Mouse (Mus musculus) 416B (cell line): ENCODE results near the gene Gm10142.
A peak's percentile ranks its signal among the peaks of the same experiment; 100 is the strongest.
"Not testable (repeated sequence)": the region's sequence is repeated elsewhere in the genome, so short reads cannot be mapped to it uniquely, and the experiment has no call there.

Source experiments
- DNase-seq: peaks from one replicate; pipeline ENCODE4 v3.0.0; 2011; ENCODE audit warnings: low read depth

Gene Gm10142

GRCm38 (mm10) chr10:77715507-77715906 is at the start of gene Gm10142:
Gm10142 (plus strand) TSS chr10:77715807.
- DNase-seq: no peak

- DNase-seq: no peak
These were observed 49.3 kb upstream of the Gm10142 start for GRCm38 (mm10) chr10:77666342-77666741.

GRCm38 (mm10) chr10:77667402-77667801 is 48.2 kb upstream of the Gm10142 start:
- no peak for DNase-seq

- DNase-seq: no peak
These were observed 44.9 kb upstream of the Gm10142 start for GRCm38 (mm10) chr10:77670710-77671109.

GRCm38 (mm10) chr10:77671519-77671918 is 44.1 kb upstream of the Gm10142 start:
- DNase-seq: no peak

- DNase-seq: no peak
These were observed 41.8 kb upstream of the Gm10142 start for GRCm38 (mm10) chr10:77673765-77674164.

GRCm38 (mm10) chr10:77677562-77677961 is 38.0 kb upstream of the Gm10142 start:
- DNase-seq: no peak

- DNase-seq: no peak
These were observed 32.6 kb upstream of the Gm10142 start for GRCm38 (mm10) chr10:77682994-77683393.

GRCm38 (mm10) chr10:77684181-77684580 is 31.4 kb upstream of the Gm10142 start:
- no peak for DNase-seq

GRCm38 (mm10) chr10:77685895-77686664 is 29.5 kb upstream of the Gm10142 start, which contains the start of gene Tspear:
Tspear (plus strand) TSS chr10:77686569.
- no peak for DNase-seq

GRCm38 (mm10) chr10:77687021-77687420 is 28.6 kb upstream of the Gm10142 start:
- no peak for DNase-seq

- not testable (repeated sequence) for DNase-seq
These were observed 25.2 kb upstream of the Gm10142 start, which contains the start of gene Gm19402 for GRCm38 (mm10) chr10:77690356-77690807. Gm19402 (minus strand) TSS chr10:77690757.

- DNase-seq: no peak
These were observed 18.5 kb upstream of the Gm10142 start, which contains the start of gene Gm9508 for GRCm38 (mm10) chr10:77697133-77697532. Gm9508 (minus strand) TSS chr10:77697233.

- DNase-seq: no peak
These were observed 9.3 kb upstream of the Gm10142 start, which contains the start of gene Gm10272 for GRCm38 (mm10) chr10:77706326-77706725. Gm10272 (plus strand) TSS chr10:77706626.

GRCm38 (mm10) chr10:77709831-77710230 is 5.8 kb upstream of the Gm10142 start:
- DNase-seq: peak; percentile 7

- not testable (repeated sequence) for DNase-seq
These were observed 4.5 kb upstream of the Gm10142 start, which contains the start of gene Gm10024 for GRCm38 (mm10) chr10:77711157-77711556. Gm10024 (plus strand) TSS chr10:77711457.

- DNase-seq: no peak
These were observed 1.9 kb upstream of the Gm10142 start for GRCm38 (mm10) chr10:77713734-77714133.

GRCm38 (mm10) chr10:77720299-77720698 is 4.7 kb downstream of the Gm10142 start, which contains the start of gene Krtap12-1:
Krtap12-1 (plus strand) TSS chr10:77720599.
- DNase-seq: not testable (repeated sequence)

- DNase-seq: no peak
These were observed 9.2 kb downstream of the Gm10142 start for GRCm38 (mm10) chr10:77724855-77725254.

- no peak for DNase-seq
These were observed 10.6 kb downstream of the Gm10142 start, which contains the start of gene Gm10100 for GRCm38 (mm10) chr10:77726186-77726585. Gm10100 (plus strand) TSS chr10:77726486.

GRCm38 (mm10) chr10:77728280-77728679 is 12.7 kb downstream of the Gm10142 start:
- peak; percentile 27 for DNase-seq

- DNase-seq: peak; percentile 35
These were observed 13.6 kb downstream of the Gm10142 start for GRCm38 (mm10) chr10:77729241-77729640.

GRCm38 (mm10) chr10:77735928-77736327 is 20.3 kb downstream of the Gm10142 start:
- DNase-seq: no peak
